Mouse (Mus musculus) neural tube, embryonic 13.5 days (tissue): Measurements from ENCODE around the gene Gm4763. TPM values are rescaled to one million over a fixed set of nuclear protein-coding genes. Genes with fewer than 3 reads are reported as not detected.
"Not testable (repeated sequence)": the region's sequence is repeated elsewhere in the genome, so short reads cannot be mapped to it uniquely, and the experiment has no call there.

Experiments used
- ATAC-seq: fragments of 200-750 bp; cut with Nextera tagmentation; 2 replicates; pipeline ENCODE4 v1.8.0; 2017; ENCODE audit warnings: low read depth, mild to moderate bottlenecking, moderate TSS enrichment, moderate library complexity
- H3K27ac ChIP-seq: fragments of 300-500 bp; sonication (generic); replicated peaks from 2 replicates; pipeline ENCODE4 v1.5.1; 2015; ENCODE audit warnings: moderate library complexity, mild to moderate bottlenecking, inconsistent platforms
- H3K27me3 ChIP-seq: fragments of 300-500 bp; sonication (generic); 2 replicates; pipeline ENCODE4 v1.6.1; 2015; ENCODE audit warnings: mild to moderate bottlenecking, inconsistent platforms
- H3K36me3 ChIP-seq: fragments of 300-500 bp; sonication (generic); 2 replicates; pipeline ENCODE4 v1.6.1; 2015; ENCODE audit warnings: mild to moderate bottlenecking, inconsistent platforms
- H3K4me1 ChIP-seq: fragments of 300-500 bp; sonication (generic); replicated peaks from 2 replicates; pipeline ENCODE4 v1.6.1; 2015; ENCODE audit warnings: inconsistent platforms
- H3K4me2 ChIP-seq: fragments of 300-500 bp; sonication (generic); 2 replicates; pipeline ENCODE4 v1.6.1; 2015; ENCODE audit warnings: inconsistent platforms, mild to moderate bottlenecking, moderate library complexity
- H3K4me3 ChIP-seq: fragments of 300-500 bp; sonication (generic); 2 replicates; pipeline ENCODE4 v1.5.1; 2015; ENCODE audit warnings: mild to moderate bottlenecking, inconsistent platforms
- H3K9ac ChIP-seq: fragments of 300-500 bp; sonication (generic); 2 replicates; pipeline ENCODE4 v1.6.1; 2015; ENCODE audit warnings: moderate library complexity, mild to moderate bottlenecking, inconsistent platforms
- H3K9me3 ChIP-seq: fragments of 300-500 bp; sonication (generic); 2 replicates; pipeline ENCODE4 v1.6.1; 2016; ENCODE audit warnings: inconsistent platforms
- WGBS: fragments of 180-500 bp; shearing (Covaris S2); methylation state at CpG from one replicate; pipeline ENCODE4 v1.1.7; 2015; 5-methylcytosine and 5-hydroxymethylcytosine counted together
- polyA plus RNA-seq: library from polyadenylated mRNA; unstranded; fragments of >200 nt; fragmentation: Nextera tagmentation; extraction: Ambion mirVana; gene quantifications from 2 replicates; pipeline ENCODE4 v1.2.1, GENCODE M21; 2015

Gene Gm4763
- not detected in 2 replicates for polyA plus RNA-seq

DNA sequence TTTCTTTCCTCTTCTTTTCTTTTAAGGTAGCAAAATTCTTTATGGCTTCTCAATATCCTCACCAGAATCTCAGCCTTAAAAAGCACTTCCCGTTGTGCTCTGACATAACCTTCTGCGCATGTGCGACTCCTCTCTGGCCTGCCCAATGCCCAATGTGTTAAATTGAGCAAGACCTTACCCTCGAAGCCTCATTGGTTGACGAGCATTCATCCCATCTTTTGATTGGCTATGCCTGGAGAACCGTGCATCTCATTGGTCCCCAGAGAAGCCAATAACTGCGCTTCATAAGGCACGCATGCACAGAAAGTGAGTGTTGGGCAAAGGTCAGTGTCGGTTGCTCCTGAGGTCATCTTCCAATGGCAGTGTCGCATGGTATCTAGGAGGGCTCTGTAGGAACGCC lies at the start of gene Gm4763:
Gene Gm4763 (minus strand): TSS at position 101 of the 400 bp plus-strand sequence.
- 93% methylated on average over 11 of the region's 11 CpGs for WGBS
- H3K9ac ChIP-seq, H3K4me1 ChIP-seq: not testable (repeated sequence)

DNA sequence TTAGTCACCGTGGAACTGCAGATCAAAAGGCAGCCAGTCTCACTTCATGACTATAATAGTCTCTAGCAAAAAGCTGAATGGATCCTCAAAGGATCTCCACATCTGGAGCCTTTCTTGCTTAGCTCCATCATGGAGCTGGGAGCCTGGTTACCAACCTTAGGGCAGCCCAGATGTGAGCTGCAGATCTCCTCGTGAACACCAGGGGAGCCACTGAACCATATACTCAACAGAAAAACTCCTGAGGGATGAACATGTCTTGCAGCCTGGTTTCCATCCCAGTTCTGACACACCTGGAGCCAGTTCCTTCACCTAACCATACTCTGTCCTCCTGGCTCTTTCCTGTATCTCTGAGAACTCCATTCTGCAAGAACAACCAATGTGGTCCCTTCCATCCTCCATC lies 49.4 kb upstream of the Gm4763 start:
- no peak for ATAC-seq
- Histone ChIP-seq H3K27me3 (no peaks in the 10 kb centered on the region), H3K9me3 (no peaks in the 10 kb centered on the region), H3K36me3 (no peaks in the 10 kb centered on the region), H3K9ac (no peak overlapping the region), H3K4me1 (no peaks in the 10 kb centered on the region), H3K4me3 (no peak overlapping the region), H3K27ac (no peak overlapping the region), H3K4me2 (no peak overlapping the region)
- 70% methylated on average over 2 of the region's 2 CpGs for WGBS

More for the DNA sequence above, at the start of gene Gm4763:
- H3K27me3 ChIP-seq, H3K27ac ChIP-seq, H3K9me3 ChIP-seq, ATAC-seq, H3K36me3 ChIP-seq, H3K4me2 ChIP-seq, H3K4me3 ChIP-seq: not testable (repeated sequence)

DNA sequence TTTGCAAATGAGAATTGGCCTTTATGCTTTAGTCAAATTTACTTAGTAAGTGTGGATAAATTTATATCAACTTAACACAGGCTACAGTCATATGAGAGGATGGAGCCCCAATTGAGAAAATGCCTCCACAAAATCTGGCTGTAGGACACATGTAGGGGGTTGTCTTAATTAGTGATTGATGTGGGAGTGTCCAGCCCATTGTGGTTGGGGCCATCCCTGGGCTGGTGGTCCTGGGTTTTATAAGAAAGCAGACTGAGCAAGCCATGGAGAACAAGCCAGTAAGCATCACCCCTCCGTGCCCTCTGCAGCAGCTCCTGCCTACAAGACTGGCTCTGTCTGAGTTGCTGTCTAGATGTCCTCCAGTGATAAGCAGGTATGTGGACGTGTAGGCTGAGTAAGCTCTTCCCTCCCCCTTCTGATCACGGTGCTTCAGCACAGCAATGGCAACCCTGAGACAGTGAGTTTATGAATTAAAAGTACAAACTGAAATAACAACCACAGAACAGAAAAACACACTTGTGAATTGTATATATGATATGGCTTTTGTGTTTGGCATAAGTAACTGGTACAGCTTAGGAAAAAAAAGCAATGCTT lies 47.3 kb upstream of the Gm4763 start:
- Histone ChIP-seq H3K27me3 (no peaks in the 10 kb centered on the region), H3K9ac (no peak overlapping the region), H3K4me2 (no peak overlapping the region), H3K4me1 (no peaks in the 10 kb centered on the region), H3K4me3 (no peak overlapping the region), H3K36me3 (no peaks in the 10 kb centered on the region), H3K9me3 (no peaks in the 10 kb centered on the region), H3K27ac (no peak overlapping the region)
- 69% methylated on average over 3 of the region's 3 CpGs for WGBS
- ATAC-seq: no peak

DNA sequence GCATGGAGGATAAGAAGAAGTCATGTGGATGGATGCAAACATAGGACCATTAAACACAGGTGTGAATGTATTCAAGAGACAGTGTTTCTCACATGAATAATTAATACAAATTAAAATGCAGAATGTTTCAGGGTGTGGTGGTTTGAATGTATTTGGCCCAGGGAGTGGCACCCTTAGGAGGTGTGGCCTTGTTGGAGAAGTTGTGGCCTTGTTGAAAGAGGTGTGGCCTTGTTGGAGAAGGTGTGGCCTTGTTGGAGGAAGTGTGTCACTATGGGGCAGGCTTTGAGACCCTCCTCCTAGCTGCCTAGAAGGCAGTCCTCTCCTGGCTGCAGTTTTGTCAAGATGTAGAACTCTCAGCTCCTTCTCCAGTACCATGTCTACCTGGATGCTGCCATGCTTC lies 44.7 kb upstream of the Gm4763 start:
- H3K9me3 ChIP-seq: no peaks in the 10 kb centered on the region
- no peak overlapping the region for H3K4me2 ChIP-seq
- H3K27ac ChIP-seq: no peak overlapping the region
- H3K4me3 ChIP-seq: no peak overlapping the region
- H3K27me3 ChIP-seq: no peaks in the 10 kb centered on the region
- H3K4me1 ChIP-seq: no peaks in the 10 kb centered on the region
- no peak for ATAC-seq
- no peaks in the 10 kb centered on the region for H3K36me3 ChIP-seq
- H3K9ac ChIP-seq: no peak overlapping the region

DNA sequence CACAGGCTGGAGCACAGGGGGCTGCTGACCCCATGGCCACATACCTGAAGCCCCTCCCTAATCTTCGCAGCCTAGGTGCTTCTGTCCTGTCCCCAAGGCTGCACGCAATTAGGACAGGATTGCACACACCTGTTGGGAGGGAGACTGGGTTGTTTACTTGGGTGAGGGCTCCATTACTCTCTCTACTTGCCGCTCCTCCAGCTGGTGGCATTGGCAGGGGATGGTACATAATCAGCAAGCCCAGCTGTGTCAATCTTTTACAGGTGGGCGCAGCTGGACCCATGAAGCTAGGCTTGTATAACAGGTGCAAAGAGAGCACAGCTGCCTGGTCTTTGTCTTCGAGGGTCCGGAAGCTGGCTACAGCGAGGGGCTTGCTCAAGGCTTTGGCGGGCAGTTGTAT lies 35.9 kb upstream of the Gm4763 start:
- Histone ChIP-seq H3K27me3 (no peaks in the 10 kb centered on the region), H3K9me3 (no peaks in the 10 kb centered on the region), H3K27ac (no peak overlapping the region), H3K4me1 (no peaks in the 10 kb centered on the region), H3K4me3 (no peak overlapping the region), H3K36me3 (no peaks in the 10 kb centered on the region), H3K4me2 (no peak overlapping the region), H3K9ac (no peak overlapping the region)
- no peak for ATAC-seq
- WGBS: 93% methylated on average over 8 of the region's 8 CpGs

DNA sequence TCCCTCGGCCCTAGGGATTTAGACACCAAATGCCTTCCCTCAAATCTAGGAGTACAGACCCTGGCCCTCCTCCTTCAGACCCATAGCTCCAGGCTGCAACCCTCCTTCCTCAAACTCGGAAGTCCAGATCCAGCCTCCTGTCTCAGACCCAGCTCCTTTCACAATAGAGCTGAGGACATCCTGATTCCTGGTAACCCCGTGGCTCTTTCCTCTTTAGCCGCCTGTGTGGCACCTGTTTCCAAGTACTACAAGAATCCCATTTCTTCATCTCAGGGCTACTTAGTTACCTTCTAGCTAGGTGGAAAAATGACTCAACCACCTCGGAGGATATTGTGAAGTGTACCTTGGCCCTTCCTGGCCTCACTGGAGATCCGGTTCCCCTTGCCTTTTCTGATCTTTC lies 34.5 kb upstream of the Gm4763 start:
- ATAC-seq: no peak
- no peak overlapping the region for H3K9ac ChIP-seq
- H3K27me3 ChIP-seq: no peaks in the 10 kb centered on the region
- no peaks in the 10 kb centered on the region for H3K4me1 ChIP-seq
- WGBS: 81% methylated on average over 6 of the region's 6 CpGs
- no peaks in the 10 kb centered on the region for H3K9me3 ChIP-seq
- H3K4me3 ChIP-seq: no peak overlapping the region
- no peaks in the 10 kb centered on the region for H3K36me3 ChIP-seq
- no peak overlapping the region for H3K4me2 ChIP-seq
- H3K27ac ChIP-seq: no peak overlapping the region

DNA sequence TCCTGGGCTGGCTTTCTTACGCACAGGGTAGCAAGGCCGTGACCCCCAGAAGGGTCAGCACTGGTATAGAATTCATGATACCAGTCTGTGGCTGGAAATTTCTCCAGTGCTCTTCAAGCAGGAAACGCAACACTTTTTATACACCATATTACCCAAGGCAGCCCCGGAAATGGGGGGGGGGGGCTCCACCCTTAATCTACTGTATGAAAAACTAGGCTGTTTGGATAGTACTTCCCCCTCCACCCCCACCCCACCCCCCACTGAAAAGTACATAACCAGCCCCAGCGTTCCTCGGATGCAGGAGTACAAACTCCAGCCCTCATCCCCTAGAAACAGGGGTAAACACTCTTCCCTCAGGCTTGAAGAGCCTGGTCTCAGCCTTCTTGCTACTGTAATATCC lies 33.5 kb upstream of the Gm4763 start, which contains the start of gene Cd177:
Gene Cd177 (minus strand): TSS at position 101 of the 400 bp plus-strand sequence.
- no peak within 1 kb of the TSS for H3K4me2 ChIP-seq
- H3K4me3 ChIP-seq: no peak within 1 kb of the TSS
- ATAC-seq: no peak
- H3K27me3 ChIP-seq: no peaks in the 10 kb centered on the region
- no peaks in the 10 kb centered on the region for H3K36me3 ChIP-seq
- 85% methylated on average over 6 of the region's 6 CpGs for WGBS
- no peak within 1 kb of the TSS for H3K9ac ChIP-seq
- H3K27ac ChIP-seq: no peak within 1 kb of the TSS
- no peaks in the 10 kb centered on the region for H3K9me3 ChIP-seq
- H3K4me1 ChIP-seq: no peaks in the 10 kb centered on the region

DNA sequence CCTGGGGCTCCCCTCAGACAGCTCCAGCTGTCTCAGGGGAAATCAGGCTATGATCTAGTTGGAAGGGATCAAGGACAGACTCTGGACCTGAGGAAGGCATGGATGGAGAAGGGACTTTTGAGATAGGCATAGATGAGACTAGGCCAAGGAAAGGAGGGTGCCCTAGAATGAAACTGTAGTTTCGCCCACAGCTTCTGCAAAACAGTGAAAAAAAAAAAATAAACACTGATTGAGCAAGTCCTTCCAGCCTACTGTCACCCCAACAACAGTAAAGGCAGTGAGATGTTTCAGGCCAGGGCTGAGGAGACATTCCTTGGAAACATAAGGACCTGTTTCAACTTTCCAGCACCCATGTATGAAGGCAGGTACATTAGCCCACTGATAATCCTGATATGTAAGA lies 31.8 kb upstream of the Gm4763 start:
- Histone ChIP-seq H3K36me3 (no peaks in the 10 kb centered on the region), H3K9ac (no peak overlapping the region), H3K4me1 (no peaks in the 10 kb centered on the region), H3K27ac (no peak overlapping the region), H3K4me2 (no peak overlapping the region), H3K4me3 (no peak overlapping the region), H3K27me3 (no peaks in the 10 kb centered on the region), H3K9me3 (no peaks in the 10 kb centered on the region)
- WGBS: 88% methylated on average over 1 of the region's 1 CpGs
- no peak for ATAC-seq

DNA sequence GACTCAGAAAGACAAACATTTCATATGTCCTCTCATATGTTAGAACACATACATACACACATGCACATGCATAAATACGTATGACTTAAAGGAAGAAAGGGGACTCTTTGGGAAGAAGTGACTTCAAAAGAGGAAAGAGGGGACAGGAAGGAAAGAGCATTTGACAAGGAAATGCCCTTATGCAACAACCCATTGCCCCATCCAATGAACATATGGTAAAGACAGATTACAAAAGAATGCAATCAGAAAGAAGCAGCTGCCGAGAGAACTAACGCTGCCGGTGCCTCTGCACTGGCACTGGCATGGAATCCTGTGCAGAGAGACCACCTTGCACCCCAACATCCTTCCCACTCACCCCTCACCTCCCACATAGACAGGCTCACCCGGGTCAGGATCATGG lies 26.8 kb upstream of the Gm4763 start:
- ATAC-seq: no peak
- Histone ChIP-seq H3K4me2 (no peak overlapping the region), H3K9ac (no peak overlapping the region), H3K4me1 (peaks cover 17% of the 10 kb centered on the region), H3K4me3 (no peak overlapping the region), H3K36me3 (no peaks in the 10 kb centered on the region), H3K27ac (no peak overlapping the region), H3K27me3 (no peaks in the 10 kb centered on the region), H3K9me3 (no peaks in the 10 kb centered on the region)
- 87% methylated on average over 5 of the region's 5 CpGs for WGBS

DNA sequence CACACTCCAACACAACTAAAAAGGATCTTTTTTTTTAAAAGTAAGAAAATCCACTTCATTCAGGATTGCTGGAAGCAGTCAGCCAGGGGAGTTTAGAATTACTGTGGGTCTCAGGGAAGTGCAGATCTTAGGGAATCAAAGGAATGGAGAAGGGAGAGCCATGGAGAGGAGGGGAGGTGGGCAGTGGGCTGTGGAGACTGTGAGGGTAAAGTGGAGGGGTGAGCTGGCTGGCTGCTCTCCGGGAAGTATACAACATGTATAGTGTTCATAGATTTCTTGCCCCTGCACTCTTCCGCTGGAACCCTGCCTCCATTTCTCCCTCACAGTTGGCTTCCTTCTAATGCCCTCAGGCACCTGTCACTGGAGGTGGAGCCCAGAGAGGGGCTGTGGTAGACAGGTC lies 24.9 kb upstream of the Gm4763 start:
- H3K9ac ChIP-seq: no peak overlapping the region
- H3K27ac ChIP-seq: no peak overlapping the region
- ATAC-seq: no peak
- H3K36me3 ChIP-seq: no peaks in the 10 kb centered on the region
- no peak overlapping the region for H3K4me3 ChIP-seq
- 69% methylated on average over 2 of the region's 2 CpGs for WGBS
- H3K9me3 ChIP-seq: no peaks in the 10 kb centered on the region
- H3K4me2 ChIP-seq: no peak overlapping the region
- peaks cover 17% of the 10 kb centered on the region for H3K4me1 ChIP-seq
- H3K27me3 ChIP-seq: no peaks in the 10 kb centered on the region

DNA sequence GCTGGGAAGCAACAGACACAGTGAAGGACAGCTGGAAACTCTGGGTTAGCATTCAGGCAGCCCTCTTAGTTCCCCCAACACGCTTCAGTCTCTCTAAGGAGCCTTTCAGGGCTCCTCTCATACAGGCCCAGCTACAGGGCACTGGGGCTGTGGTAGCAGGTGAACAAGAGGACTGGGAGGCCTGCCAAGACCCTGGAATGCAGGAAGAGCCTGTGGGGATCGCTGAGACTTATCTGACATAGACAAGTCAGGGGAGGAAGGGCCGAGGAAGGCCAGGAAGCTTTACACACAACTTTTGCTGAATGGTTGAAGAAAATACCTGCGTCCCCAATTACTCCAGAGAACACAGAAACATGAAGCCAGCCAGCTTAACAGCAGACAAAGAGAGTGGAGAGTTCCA lies 24.0 kb upstream of the Gm4763 start:
- no peak overlapping the region for H3K27ac ChIP-seq
- ATAC-seq: no peak

DNA sequence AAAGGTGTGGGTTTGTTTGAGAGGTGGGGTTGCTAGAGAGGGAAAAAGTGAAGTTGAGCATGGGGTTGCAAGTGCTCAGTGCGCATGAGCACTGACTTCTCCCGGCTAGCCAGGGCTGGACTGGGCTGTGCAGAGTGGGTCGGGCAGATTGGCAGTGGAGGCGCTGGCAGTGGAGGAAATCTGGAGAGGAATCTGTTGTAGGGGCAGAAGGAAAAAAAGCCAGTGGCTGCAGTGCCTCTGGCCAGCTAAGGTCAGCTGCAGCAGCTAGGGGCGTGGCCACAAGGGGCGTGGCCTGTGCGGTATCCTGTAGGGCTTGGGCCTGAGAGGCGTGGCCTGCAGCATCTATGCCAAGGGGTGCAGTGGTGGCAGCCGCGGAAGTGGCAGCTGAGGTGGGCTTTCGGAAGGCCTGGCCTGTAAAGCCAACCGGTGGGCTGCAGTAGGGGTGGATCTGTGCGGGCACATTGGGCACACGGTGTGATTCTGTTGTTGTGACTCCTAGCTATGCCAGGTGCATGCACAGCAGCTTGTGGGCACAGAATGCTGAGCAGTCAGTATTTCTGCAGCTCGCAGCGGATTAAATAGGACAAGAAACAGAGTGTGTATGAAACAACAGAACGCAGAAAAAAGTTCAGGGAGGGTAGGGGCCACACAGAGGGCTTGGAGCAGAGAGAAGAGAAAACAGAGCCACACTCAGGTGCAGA lies 9.4 kb upstream of the Gm4763 start:
- 13% methylated on average over 17 of the region's 17 CpGs for WGBS
- peaks cover 9% of the 10 kb centered on the region for H3K4me1 ChIP-seq
- no peaks in the 10 kb centered on the region for H3K27me3 ChIP-seq
- peak overlapping the region; percentile 40 for H3K4me2 ChIP-seq
- ATAC-seq: 0 out of 2 replicates have a peak, but pooled peaks have one; percentile 61
- no peak overlapping the region for H3K27ac ChIP-seq
- H3K4me3 ChIP-seq: peak overlapping the region; percentile 19
- H3K36me3 ChIP-seq: no peaks in the 10 kb centered on the region
- no peaks in the 10 kb centered on the region for H3K9me3 ChIP-seq
- H3K9ac ChIP-seq: peak overlapping the region; percentile 6; the same call in 1 of the 2 replicates

More for the DNA sequence above, 24.0 kb upstream of the Gm4763 start:
- WGBS: 56% methylated on average over 4 of the region's 4 CpGs
- H3K4me1 ChIP-seq: peaks cover 17% of the 10 kb centered on the region
- H3K4me3 ChIP-seq: no peak overlapping the region
- no peaks in the 10 kb centered on the region for H3K9me3 ChIP-seq
- H3K9ac ChIP-seq: no peak overlapping the region
- no peaks in the 10 kb centered on the region for H3K36me3 ChIP-seq
- H3K4me2 ChIP-seq: no peak overlapping the region
- H3K27me3 ChIP-seq: no peaks in the 10 kb centered on the region

DNA sequence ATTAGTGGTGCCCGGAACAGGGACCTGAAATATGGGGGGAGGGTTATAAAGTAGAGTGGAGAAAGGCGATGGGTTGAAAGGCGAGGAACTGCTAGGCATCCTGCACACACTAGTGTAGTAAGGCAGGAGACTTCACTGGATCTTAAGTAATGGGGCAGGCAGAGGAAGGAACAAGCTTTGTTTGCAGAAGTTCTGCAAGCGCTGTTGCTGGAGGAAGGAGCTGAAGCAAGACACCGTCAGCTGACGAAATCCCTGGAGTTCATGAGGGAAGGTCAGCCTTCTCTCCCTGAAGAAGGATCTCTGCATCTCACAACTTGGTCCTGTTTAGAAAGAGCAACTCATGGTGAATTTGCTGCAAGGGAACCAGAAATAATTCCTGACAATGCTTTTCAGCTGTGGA lies 11.7 kb downstream of the Gm4763 start:
- Histone ChIP-seq H3K27ac (no peak overlapping the region), H3K36me3 (no peaks in the 10 kb centered on the region), H3K4me1 (no peaks in the 10 kb centered on the region), H3K27me3 (no peaks in the 10 kb centered on the region), H3K4me3 (no peak overlapping the region), H3K9ac (no peak overlapping the region), H3K4me2 (no peak overlapping the region), H3K9me3 (no peaks in the 10 kb centered on the region)
- 88% methylated on average over 6 of the region's 6 CpGs for WGBS
- ATAC-seq: no peak
